Mouse (Mus musculus) MEL (cell line): Measurements from ENCODE around the gene Sag. TPM values are rescaled to one million over a fixed set of nuclear protein-coding genes. Genes with fewer than 3 reads are reported as not detected.

Experiments used
- DNase-seq: peaks from one replicate; pipeline ENCODE4 v3.0.0; 2011; ENCODE audit warnings: low read depth, low spot score
- H3K27ac ChIP-seq: 2 replicates; pipeline ENCODE4 v1.5.1; 2012; ENCODE audit warnings: low read depth, mild to moderate bottlenecking, control low read depth, low read length, moderate library complexity; ENCODE audit not compliant: control insufficient read depth
- H3K27me3 ChIP-seq, 2 experiments: fragments of 150-350 bp in 1 of 2; sonication (generic) in 1 of 2; 2 replicates each; pipeline ENCODE4 v1.6.1; 2012; ENCODE audit warnings: low read length in 2 of 2, mild to moderate bottlenecking in 2 of 2, improper control_type of control experiment in 1 of 2, moderate library complexity in 1 of 2; ENCODE audit not compliant: insufficient read depth in 2 of 2, control insufficient read depth in 1 of 2
- H3K36me3 ChIP-seq, 2 experiments: 2 replicates each; pipeline ENCODE4 v1.6.1; 2012 to 2014; ENCODE audit warnings: low read length in 2 of 2, improper control_type of control experiment in 1 of 2, inconsistent platforms in 1 of 2, mild to moderate bottlenecking in 1 of 2; ENCODE audit not compliant: insufficient read depth in 2 of 2, control insufficient read depth in 1 of 2
- H3K4me1 ChIP-seq, 2 experiments: fragments of 150-350 bp in 1 of 2; sonication (generic) in 1 of 2; 2 replicates each; pipeline ENCODE4 v1.6.1; 2012; ENCODE audit warnings: low read length in 2 of 2, improper control_type of control experiment in 1 of 2, mild to moderate bottlenecking in 1 of 2; ENCODE audit not compliant: insufficient read depth in 2 of 2, control insufficient read depth in 1 of 2
- H3K4me3 ChIP-seq, 2 experiments: fragments of 150-350 bp in 1 of 2; sonication (generic) in 1 of 2; 2 replicates each; pipeline ENCODE4 v1.5.1; 2012; ENCODE audit warnings: low read depth in 2 of 2, low read length in 2 of 2, mild to moderate bottlenecking in 2 of 2, moderate library complexity in 2 of 2, control low read depth in 1 of 2, improper control_type of control experiment in 1 of 2; ENCODE audit not compliant: control insufficient read depth in 1 of 2, insufficient read depth in 1 of 2
- H3K79me2 ChIP-seq: 2 replicates; pipeline ENCODE4 v1.6.1; 2012; ENCODE audit warnings: mild to moderate bottlenecking, low read length, moderate library complexity; ENCODE audit not compliant: control insufficient read depth, poor library complexity, insufficient read depth
- H3K9ac ChIP-seq: 2 replicates; pipeline ENCODE4 v1.6.1; 2012; ENCODE audit warnings: low read depth, mild to moderate bottlenecking, control low read depth, low read length, moderate library complexity; ENCODE audit not compliant: control insufficient read depth, poor library complexity, severe bottlenecking
- H3K9me3 ChIP-seq: fragments of 150-350 bp; sonication (generic); replicated peaks from 2 replicates; pipeline ENCODE4 v1.6.1; 2012; ENCODE audit warnings: mild to moderate bottlenecking, low read length, improper control_type of control experiment, moderate library complexity; ENCODE audit not compliant: insufficient read depth
- BHLHE40 ChIP-seq: IDR thresholded peaks from 2 replicates; pipeline ENCODE4 v1.6.1; 2012; ENCODE audit warnings: low read depth, mild to moderate bottlenecking, inconsistent platforms, low read length, improper control_type of control experiment, borderline replicate concordance
- CHD1 ChIP-seq: IDR thresholded peaks from 2 replicates; pipeline ENCODE4 v1.6.1; 2012; ENCODE audit warnings: low read depth, mild to moderate bottlenecking, inconsistent platforms, low read length, improper control_type of control experiment
- CHD2 ChIP-seq: IDR thresholded peaks from 2 replicates; pipeline ENCODE4 v1.6.1; 2011; ENCODE audit warnings: low read length, improper control_type of control experiment
- GABPA ChIP-seq: IDR thresholded peaks from 2 replicates; pipeline ENCODE4 v1.6.1; 2012; ENCODE audit warnings: low read depth, mild to moderate bottlenecking, inconsistent platforms, low read length, improper control_type of control experiment, moderate library complexity
- KAT2A ChIP-seq: conservative IDR thresholded peaks from 2 replicates; pipeline ENCODE4 v1.6.1; 2012; ENCODE audit warnings: low read depth, low read length, improper control_type of control experiment, inconsistent platforms
- NELFE ChIP-seq: IDR thresholded peaks from 2 replicates; pipeline ENCODE4 v1.6.1; 2011; ENCODE audit warnings: low read depth, low read length, improper control_type of control experiment
- POLR2A ChIP-seq, 2 experiments: IDR thresholded peaks; 2 replicates each; pipeline ENCODE4 v1.6.1; 2011 to 2012; ENCODE audit warnings: low read length in 2 of 2, mild to moderate bottlenecking in 2 of 2, control low read depth in 1 of 2, improper control_type of control experiment in 1 of 2, low read depth in 1 of 2, moderate library complexity in 1 of 2; ENCODE audit not compliant: control insufficient read depth in 1 of 2, insufficient read depth in 1 of 2, poor library complexity in 1 of 2
- POLR2AphosphoS2 ChIP-seq: IDR thresholded peaks from 2 replicates; pipeline ENCODE4 v1.6.1; 2011; ENCODE audit warnings: low read length, improper control_type of control experiment
- SIN3A ChIP-seq: IDR thresholded peaks from 2 replicates; pipeline ENCODE4 v1.6.1; 2012; ENCODE audit warnings: low read length, improper control_type of control experiment, inconsistent platforms
- TBP ChIP-seq: IDR thresholded peaks from 2 replicates; pipeline ENCODE4 v1.8.0; 2011; ENCODE audit warnings: low read depth, low read length, improper control_type of control experiment
- TCF12 ChIP-seq: IDR thresholded peaks from 2 replicates; pipeline ENCODE4 v1.6.1; 2014; ENCODE audit warnings: low read depth, mild to moderate bottlenecking, inconsistent platforms, low read length, improper control_type of control experiment, moderate library complexity
- ZC3H11A ChIP-seq: IDR thresholded peaks from 2 replicates; pipeline ENCODE4 v1.6.1; 2012; ENCODE audit warnings: low read depth, mild to moderate bottlenecking, inconsistent platforms, low read length, improper control_type of control experiment
- ZMIZ1 ChIP-seq: IDR thresholded peaks from 2 replicates; pipeline ENCODE4 v1.6.1; 2012; ENCODE audit warnings: low read depth, mild to moderate bottlenecking, inconsistent platforms, low read length, improper control_type of control experiment, moderate library complexity
- polyA plus RNA-seq, 2 experiments: library from polyadenylated mRNA; stranded (reverse) in 1 of 2; unstranded in 1 of 2; fragments of >175 nt in 1 of 2; fragments of >200 nt in 1 of 2; gene quantifications; 2 replicates each; pipeline versions ENCODE4 v1.2.1 to v1.2.4; 2012; ENCODE audit warnings: low replicate concordance in 2 of 2, low read depth in 1 of 2; ENCODE audit not compliant: insufficient read length in 2 of 2, insufficient read depth in 1 of 2, missing spikeins in 1 of 2
- total RNA-seq: library from RNA; depleted of rRNA; stranded (reverse); fragments of 300-350 nt; gene quantifications from 2 replicates; pipeline ENCODE4 v1.2.3, GENCODE M21; 2012

Gene Sag
- total and polyA plus RNA-seq, 3 experiments, result 2.5 to 4.1 TPM; not detected in 1

DNA sequence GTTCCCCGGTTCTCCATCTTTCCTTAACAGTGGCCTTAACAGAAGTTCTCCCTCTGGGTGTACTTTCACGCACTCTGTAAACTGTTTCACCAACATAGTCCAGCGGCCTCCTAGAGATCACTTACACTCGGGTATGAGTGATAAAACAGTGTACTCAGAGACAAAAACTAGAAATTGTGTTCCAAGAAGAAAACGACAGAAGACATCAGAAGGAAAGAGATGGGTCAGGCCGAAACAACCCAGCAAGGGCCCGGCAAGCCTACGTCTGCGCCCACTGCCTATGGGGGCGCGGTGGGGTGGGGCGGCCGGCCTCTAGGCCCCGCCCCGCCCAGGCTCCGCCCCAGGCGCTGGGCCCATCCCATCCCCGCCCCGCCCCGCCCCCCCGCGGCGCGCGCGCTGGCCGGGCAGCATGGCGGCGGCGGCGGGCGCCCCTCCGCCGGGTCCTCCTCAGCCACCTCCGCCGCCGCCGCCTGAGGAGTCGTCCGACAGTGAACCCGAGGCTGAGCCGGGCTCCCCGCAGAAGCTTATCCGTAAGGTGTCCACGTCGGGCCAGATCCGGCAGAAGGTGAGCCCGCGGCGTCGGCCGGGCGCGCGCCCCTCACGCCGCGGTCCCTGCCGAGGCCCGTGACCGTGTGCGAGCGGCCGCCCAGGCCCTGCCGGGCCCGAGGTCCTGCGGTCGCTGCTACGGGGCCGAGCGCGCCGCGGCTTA, 49.6 kb downstream of the Sag start, which contains the start of gene Dgkd:
TSS of gene Dgkd (plus strand) at position 396 of the 709 bp plus-strand sequence.
- H3K79me2 ChIP-seq, result peaks cover 43% of the 10 kb centered on the region
- TF ChIP-seq SIN3A, result peak; percentile 70
- no peak for TF ChIP-seq ZC3H11A
- TF ChIP-seq POLR2A (IDR thresholded peaks at IDR 0.05; ENCODE audit: control insufficient read depth in 1 of 2, insufficient read depth in 1 of 2, low read depth in 1 of 2, low read length in 2 of 2, poor library complexity in 1 of 2), result peak; percentile 67 to 99; a peak in 3 of 4 replicates
- TF ChIP-seq NELFE, result peak; percentile 67
- peak; percentile 11; the same call in 1 of the 2 replicates for TF ChIP-seq TBP
- no peak for TF ChIP-seq GABPA
- TF ChIP-seq POLR2AphosphoS2, result peak; percentile 40; the same call in 1 of the 2 replicates
- no peak for TF ChIP-seq KAT2A
- TF ChIP-seq BHLHE40, result no peak
- 0 out of 2 replicates have a peak, but pooled peaks have one; percentile 0 for TF ChIP-seq TCF12
- peak; percentile 35; the same call in 1 of the 2 replicates for TF ChIP-seq ZMIZ1
- H3K36me3 ChIP-seq, result peaks cover 0 to 35% of the 10 kb centered on the region in 2 experiments; a peak in 2 of 4 replicates
- no peaks in the 10 kb centered on the region for H3K9me3 ChIP-seq
- H3K27me3 ChIP-seq, result no peaks in the 10 kb centered on the region
- DNase-seq, result peak; percentile 81
- peak within 1 kb of the TSS; percentile 65 for H3K27ac ChIP-seq
- H3K4me1 ChIP-seq, result peaks cover 30 to 35% of the 10 kb centered on the region in 2 experiments
- H3K9ac ChIP-seq, result peak within 1 kb of the TSS; percentile 98
- H3K4me3 ChIP-seq, result peak within 1 kb of the TSS; percentile 81 to 100

DNA sequence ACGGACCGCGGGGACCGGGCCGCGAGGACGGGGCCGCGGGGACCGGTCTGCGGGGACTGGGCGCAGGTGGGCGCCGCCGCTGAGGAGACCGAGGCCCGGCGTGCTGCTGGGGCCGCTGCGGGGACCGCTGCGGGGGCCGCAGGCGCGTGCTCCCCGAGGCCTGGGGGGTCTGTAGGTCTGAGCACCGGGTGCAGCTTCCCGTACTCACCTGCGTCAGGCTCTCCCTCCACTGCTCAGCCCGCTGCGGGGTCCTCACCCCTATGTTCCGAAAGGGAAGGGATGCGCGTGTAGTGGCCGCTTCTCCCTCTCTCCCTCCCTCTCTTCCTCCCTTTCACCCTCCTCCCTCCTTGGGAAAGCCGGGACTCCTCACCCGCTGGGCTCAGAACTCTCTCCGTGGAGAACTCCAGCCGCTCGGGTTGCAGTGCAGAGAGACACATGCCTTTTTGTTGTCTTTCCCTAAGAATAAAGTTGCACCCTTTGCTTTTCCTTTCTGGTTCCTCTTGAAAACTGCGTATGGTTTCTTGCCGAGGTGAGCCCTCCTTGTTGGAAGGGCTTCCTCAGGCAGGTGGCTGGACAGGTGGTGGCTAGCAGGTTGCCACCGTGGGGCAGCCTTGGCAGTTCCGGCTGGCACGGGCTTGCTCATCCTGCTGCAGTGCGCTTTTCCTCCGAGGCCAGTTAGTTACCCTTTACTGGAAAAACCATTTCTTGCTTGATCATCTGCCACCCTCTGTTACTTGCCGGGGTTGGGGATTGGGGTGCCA, 50.3 kb downstream of the Sag start:
- H3K4me3 ChIP-seq, result peak overlapping the region; percentile 81 to 100
- peak overlapping the region; percentile 98 for H3K9ac ChIP-seq
- no peaks in the 10 kb centered on the region for H3K27me3 ChIP-seq
- H3K36me3 ChIP-seq, result peaks cover 0 to 27% of the 10 kb centered on the region in 2 experiments; a peak in 2 of 4 replicates
- peak; percentile 47 for TF ChIP-seq SIN3A
- TF ChIP-seq CHD1, result no peak
- TF ChIP-seq CHD2, result no peak
- TF ChIP-seq, all 39 proteins: peak for 1
- Histone ChIP-seq H3K4me1 (peaks cover 22 to 27% of the 10 kb centered on the region in 2 experiments), H3K79me2 (peaks cover 48% of the 10 kb centered on the region), H3K27ac (peak overlapping the region; percentile 65), H3K9me3 (no peaks in the 10 kb centered on the region)
- DNase-seq, result peak; percentile 55
